Mouse (Mus musculus) testis, adult 2 months (tissue): ENCODE results near the gene Fry.

Experiments used
- CTCF ChIP-seq: fragments of 200-500 bp; IDR thresholded peaks from 2 replicates; pipeline ENCODE4 v1.5.1; 2012; ENCODE audit warnings: low read depth, mild to moderate bottlenecking, inconsistent platforms, low read length, moderate library complexity; ENCODE audit not compliant: control insufficient read depth, insufficient read depth, insufficient replicate concordance
- POLR2A ChIP-seq: fragments of 200-500 bp; IDR thresholded peaks from 2 replicates; pipeline ENCODE4 v1.6.1; 2012; ENCODE audit warnings: low read depth, mild to moderate bottlenecking, inconsistent platforms, low read length, moderate library complexity; ENCODE audit not compliant: control insufficient read depth

DNA sequence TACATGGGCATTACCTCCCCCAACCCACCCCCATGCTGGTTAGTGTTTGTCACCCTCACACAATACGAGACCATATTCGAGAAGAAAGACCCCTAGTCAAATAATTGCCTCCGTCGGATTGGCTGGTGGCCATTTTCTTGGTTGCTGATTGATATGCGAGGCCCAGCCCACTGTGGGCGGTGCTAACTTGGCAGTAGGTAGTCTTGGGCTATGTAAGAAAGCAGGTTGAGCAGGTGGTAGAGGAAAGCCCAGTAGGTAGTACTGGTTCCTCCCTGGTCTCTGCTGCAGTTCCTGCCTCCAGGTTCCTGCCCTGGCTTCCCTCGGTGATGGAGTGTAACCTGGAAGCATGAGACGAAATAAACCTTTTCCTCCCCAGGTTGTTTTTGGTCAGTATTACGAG, 153.7 kb downstream of the Fry start:
- TF ChIP-seq CTCF (no peak), POLR2A (no peak)
